Comparison of ENCODE assay signal across 32 mouse cellular contexts in the genomic region with DNA sequence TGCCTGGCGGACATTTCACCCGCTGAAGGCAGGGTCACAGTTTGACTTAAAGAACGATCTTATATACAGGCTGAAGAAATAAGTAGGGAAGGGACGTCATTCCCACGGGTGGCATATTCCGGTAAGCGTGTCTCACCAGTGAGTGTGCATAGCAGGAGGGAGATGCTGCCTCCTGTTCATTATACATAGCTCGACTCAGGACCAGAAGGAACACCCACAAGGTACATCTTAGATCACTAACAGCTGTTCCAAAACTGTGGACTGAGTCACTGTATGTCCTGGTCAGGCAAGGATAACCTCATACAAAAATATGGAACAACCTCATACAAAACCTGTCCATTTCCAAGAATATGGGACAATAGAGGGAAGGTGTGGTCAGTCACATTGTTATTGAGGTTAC. TPM values are rescaled to one million over a fixed set of nuclear protein-coding genes. Genes with fewer than 3 reads are reported as not detected.
DNase-seq lines count a peak whose midpoint lies in the region; ATAC-seq and TF ChIP-seq lines count a peak whose summit lies in the region.
"Had no signal": no experiment of that assay in that cellular context is flagged by ENCODE, and none has a peak within 500 bp of the region (broad histone marks: within the 10 kb centered on the region; RNA-seq: fewer than 3 reads in every experiment).

No protein-coding gene starts in this region.

- ATAC-seq in frontal cortex, adult (ENCODE audit: low TSS enrichment), result peak; percentile 76
- 0 out of 2 replicates have a peak, but pooled peaks have one; percentile 23 for ATAC-seq in granulocyte monocyte progenitor cell, adult 5-6 weeks (replicated peaks; ENCODE audit: poor library complexity, severe bottlenecking)
- ATAC-seq in hindbrain, embryonic 11.5 days (ENCODE audit: low FRiP score), result no peak
- ATAC-seq: activated CD4-positive, CD25-positive, alpha-beta regulatory T cell, adult 4 months; CD4-positive, CD25-positive, alpha-beta regulatory T cell, adult 4 months; forebrain, embryonic 14.5 days; forebrain, embryonic 16.5 days; Patski had no signal

- no peak overlapping the region for H3K4me3 ChIP-seq in left cerebral cortex, adult 2 months
- H3K4me3 ChIP-seq in hindbrain, embryonic 11.5 days (ENCODE audit: low read depth, low read length), result no peak overlapping the region
- H3K4me3 ChIP-seq: embryonic facial prominence, embryonic 13.5 days; embryonic facial prominence, embryonic 15.5 days; erythroblast, embryonic 14.5 days; forebrain, embryonic 10.5 days; forebrain, embryonic 12.5 days had no signal

- DNase-seq in frontal cortex, postnatal 10 days (ENCODE audit: low spot score in 2 of 2), result no peak
- peak in 1 of 2 experiments; percentile 26 for DNase-seq in left cerebral cortex, adult 2 months (ENCODE audit: extremely low spot score in 1 of 2, low spot score in 2 of 2)
- DNase-seq in left cerebral cortex, postnatal 10 days (ENCODE audit: extremely low spot score in 1 of 2, low spot score in 2 of 2), result no peak
- peak; percentile 48 for DNase-seq in right cerebral cortex, adult 18-20 months
- DNase-seq in right cerebral cortex, postnatal 25 days, result no peak
- DNase-seq in hindbrain, embryonic 11.5 days (ENCODE audit: low spot score), result no peak
- DNase-seq: adrenal gland, adult 8-10 months; adrenal gland, postnatal 14 days; B cell, adult 2 months; cerebellum, adult 11-12 months; cerebellum, adult 2 months; cerebellum, adult 9-10 months; cerebellum, postnatal 10 days; cerebellum, postnatal 25 days; embryo, embryonic 11 days had no signal

- H3K36me3 ChIP-seq in hindbrain, embryonic 11.5 days (ENCODE audit: control insufficient read depth, insufficient read depth, low read length), result no peaks in the 10 kb centered on the region
- H3K36me3 ChIP-seq: embryonic facial prominence, embryonic 13.5 days; embryonic facial prominence, embryonic 15.5 days; forebrain, embryonic 10.5 days; forebrain, embryonic 12.5 days; G1E had no signal

- H3K4me2 ChIP-seq in hindbrain, embryonic 11.5 days (replicated peaks; ENCODE audit: low read depth, low read length), result no peak overlapping the region
- H3K4me2 ChIP-seq: embryonic facial prominence, embryonic 13.5 days; embryonic facial prominence, embryonic 15.5 days; forebrain, embryonic 12.5 days had no signal

- 91% methylated on average over 8 of the region's 8 CpGs for WGBS in hindbrain, embryonic 11.5 days

- H3K9ac ChIP-seq in hindbrain, embryonic 11.5 days (ENCODE audit: low read depth, low read length), result no peak overlapping the region
- H3K9ac ChIP-seq: embryonic facial prominence, embryonic 13.5 days; embryonic facial prominence, embryonic 15.5 days; forebrain, embryonic 12.5 days had no signal

- no peaks in the 10 kb centered on the region for H3K4me1 ChIP-seq in hindbrain, embryonic 11.5 days (replicated peaks; ENCODE audit: control insufficient read depth, insufficient read depth, low read length)
- H3K4me1 ChIP-seq: embryonic facial prominence, embryonic 13.5 days; embryonic facial prominence, embryonic 15.5 days; forebrain, embryonic 12.5 days had no signal

- H3K9me3 ChIP-seq in hindbrain, embryonic 11.5 days (ENCODE audit: control insufficient read depth, low read length), result no peaks in the 10 kb centered on the region
- H3K9me3 ChIP-seq: embryonic facial prominence, embryonic 13.5 days; embryonic facial prominence, embryonic 15.5 days; forebrain, embryonic 10.5 days; forebrain, embryonic 12.5 days; G1E had no signal

- H3K27ac ChIP-seq in left cerebral cortex, adult 2 months, result peak overlapping the region; percentile 50
- H3K27ac ChIP-seq in hindbrain, embryonic 11.5 days (ENCODE audit: low read depth, low read length), result no peak overlapping the region
- H3K27ac ChIP-seq: embryonic facial prominence, embryonic 13.5 days; embryonic facial prominence, embryonic 15.5 days; forebrain, embryonic 10.5 days; forebrain, embryonic 12.5 days had no signal

- TF ChIP-seq CTCF in left cerebral cortex, adult 2 months (IDR thresholded peaks at IDR 0.05), result no peak

- no peaks in the 10 kb centered on the region; the same call in 1 of the 2 replicates for H3K27me3 ChIP-seq in hindbrain, embryonic 11.5 days (ENCODE audit: control insufficient read depth, insufficient read depth, low read length)
- H3K27me3 ChIP-seq: embryonic facial prominence, embryonic 13.5 days; embryonic facial prominence, embryonic 15.5 days; forebrain, embryonic 12.5 days had no signal

- intact Hi-C loops in left cerebral cortex, adult 2 months (cut with DNase I), result loop anchor here (1.0 kb wide), 1 partner anchor 46 kb away; no protein-coding TSS in a partner anchor
- intact Hi-C loops in left cerebral cortex, postnatal 10 days (cut with DNase I), result no loop called here

RNA-seq across cellular contexts. Expression of gene 4921517D22Rik, which starts 5.2 kb away (rescaled TPM):
- total RNA-seq in left cerebral cortex, adult 2 months (2021), result not detected
- not detected for total RNA-seq in left cerebral cortex, postnatal 10 days (2021)
- not detected in 2 replicates for total RNA-seq in granulocyte monocyte progenitor cell, adult 5-6 weeks (2014; fragmentation: Nextera tagmentation)
- total RNA-seq in granulocyte monocyte progenitor cell, adult 5-6 weeks (2017), result not detected in 2 replicates
- not detected in 2 replicates for polyA plus RNA-seq in hindbrain, embryonic 11.5 days (2014; fragmentation: Nextera tagmentation; extraction: Ambion mirVana)
- total RNA-seq: adrenal gland, adult 18-20 months; adrenal gland, adult 8-10 months; adrenal gland, postnatal 14 days; adrenal gland, postnatal 4 days; CH12.LX had no signal
- polyA plus RNA-seq: CD4-positive, CD25-positive, alpha-beta regulatory T cell, adult 4 months; cerebellum, adult 2 months; embryonic facial prominence, embryonic 11.5 days; embryonic facial prominence, embryonic 13.5 days; embryonic facial prominence, embryonic 15.5 days; erythroblast, embryonic 14.5 days; forebrain, embryonic 10.5 days; forebrain, embryonic 12.5 days; forebrain, embryonic 14.5 days; forebrain, embryonic 16.5 days; G1E; Patski had no signal

RNA-seq across cellular contexts. Expression of gene Spata31d1a, which starts 11.0 kb away (rescaled TPM):
- under 1 TPM; 0.18 to 0.26 TPM for total RNA-seq in left cerebral cortex, adult 2 months (2021)
- under 1 TPM; 0.19 to 0.20 TPM for total RNA-seq in left cerebral cortex, postnatal 10 days (2021)
- not detected in 2 replicates for total RNA-seq in granulocyte monocyte progenitor cell, adult 5-6 weeks (2014; fragmentation: Nextera tagmentation)
- total RNA-seq in granulocyte monocyte progenitor cell, adult 5-6 weeks (2017), result not detected in 2 replicates
- polyA plus RNA-seq in hindbrain, embryonic 11.5 days (2014; fragmentation: Nextera tagmentation; extraction: Ambion mirVana), result 0.03 TPM in 1 of 2 replicates, not detected in the other
- total RNA-seq: adrenal gland, adult 18-20 months; adrenal gland, adult 8-10 months; adrenal gland, postnatal 14 days; adrenal gland, postnatal 4 days; CH12.LX had no signal
- polyA plus RNA-seq: activated CD4-positive, CD25-positive, alpha-beta regulatory T cell, adult 4 months; CD4-positive, CD25-positive, alpha-beta regulatory T cell, adult 4 months; embryonic facial prominence, embryonic 11.5 days; erythroblast, embryonic 14.5 days; forebrain, embryonic 14.5 days; G1E had no signal

RNA-seq across cellular contexts. Expression of gene Spata31d1b, which starts 13.0 kb away (rescaled TPM):
- under 1 TPM in 1 of 2 experiments, not detected in 1; 0.09 TPM for total RNA-seq in left cerebral cortex, adult 2 months (2021)
- total RNA-seq in left cerebral cortex, postnatal 10 days (2021), result not detected
- not detected in 2 replicates for total RNA-seq in granulocyte monocyte progenitor cell, adult 5-6 weeks (2014; fragmentation: Nextera tagmentation)
- not detected in 2 replicates for total RNA-seq in granulocyte monocyte progenitor cell, adult 5-6 weeks (2017)
- not detected in 2 replicates for polyA plus RNA-seq in hindbrain, embryonic 11.5 days (2014; fragmentation: Nextera tagmentation; extraction: Ambion mirVana)
- total RNA-seq: adrenal gland, adult 18-20 months; adrenal gland, adult 8-10 months; adrenal gland, postnatal 14 days; adrenal gland, postnatal 4 days had no signal
- polyA plus RNA-seq: activated CD4-positive, CD25-positive, alpha-beta regulatory T cell, adult 4 months; CD4-positive, CD25-positive, alpha-beta regulatory T cell, adult 4 months; cerebellum, adult 2 months; embryonic facial prominence, embryonic 11.5 days; embryonic facial prominence, embryonic 13.5 days; erythroblast, embryonic 14.5 days; forebrain, embryonic 12.5 days; forebrain, embryonic 14.5 days; forebrain, embryonic 16.5 days; G1E; Patski had no signal

RNA-seq across cellular contexts. Expression of gene Golm1, which starts 23.5 kb away (rescaled TPM):
- total RNA-seq in left cerebral cortex, adult 2 months (2021), result 10 to 100 TPM; 18.2 to 22.9 TPM
- 10 to 100 TPM; 15.5 to 15.9 TPM for total RNA-seq in left cerebral cortex, postnatal 10 days (2021)
- total RNA-seq in granulocyte monocyte progenitor cell, adult 5-6 weeks (2014; fragmentation: Nextera tagmentation), result 7.2 and 11.5 TPM in 2 replicates
- 12.4 and 16.0 TPM in 2 replicates for total RNA-seq in granulocyte monocyte progenitor cell, adult 5-6 weeks (2017)
- polyA plus RNA-seq in hindbrain, embryonic 11.5 days (2014; fragmentation: Nextera tagmentation; extraction: Ambion mirVana), result 135 and 147 TPM in 2 replicates

RNA-seq across cellular contexts. Expression of gene Spata31d1d, which starts 32.4 kb away (rescaled TPM):
- total RNA-seq in left cerebral cortex, adult 2 months (2021), result not detected
- not detected for total RNA-seq in left cerebral cortex, postnatal 10 days (2021)
- not detected in 2 replicates for total RNA-seq in granulocyte monocyte progenitor cell, adult 5-6 weeks (2014; fragmentation: Nextera tagmentation)
- total RNA-seq in granulocyte monocyte progenitor cell, adult 5-6 weeks (2017), result not detected in 2 replicates
- polyA plus RNA-seq in hindbrain, embryonic 11.5 days (2014; fragmentation: Nextera tagmentation; extraction: Ambion mirVana), result not detected in 2 replicates
- total RNA-seq: adrenal gland, adult 18-20 months; adrenal gland, adult 8-10 months; adrenal gland, postnatal 14 days; adrenal gland, postnatal 4 days; CH12.LX had no signal
- polyA plus RNA-seq: activated CD4-positive, CD25-positive, alpha-beta regulatory T cell, adult 4 months; CD4-positive, CD25-positive, alpha-beta regulatory T cell, adult 4 months; embryonic facial prominence, embryonic 11.5 days; embryonic facial prominence, embryonic 13.5 days; embryonic facial prominence, embryonic 15.5 days; forebrain, embryonic 10.5 days; forebrain, embryonic 12.5 days; forebrain, embryonic 14.5 days; forebrain, embryonic 16.5 days; G1E; Patski had no signal
